Mouse (Mus musculus) natural killer cell, adult 2 months (primary cell): ENCODE measurements around the gene Tbxa2r.

Experiments
- DNase-seq, 2 experiments: peaks; one replicate each; pipeline ENCODE4 v3.0.0; 2022; ENCODE audit warnings: low spot score in 2 of 2

The Tbxa2r gene

DNA sequence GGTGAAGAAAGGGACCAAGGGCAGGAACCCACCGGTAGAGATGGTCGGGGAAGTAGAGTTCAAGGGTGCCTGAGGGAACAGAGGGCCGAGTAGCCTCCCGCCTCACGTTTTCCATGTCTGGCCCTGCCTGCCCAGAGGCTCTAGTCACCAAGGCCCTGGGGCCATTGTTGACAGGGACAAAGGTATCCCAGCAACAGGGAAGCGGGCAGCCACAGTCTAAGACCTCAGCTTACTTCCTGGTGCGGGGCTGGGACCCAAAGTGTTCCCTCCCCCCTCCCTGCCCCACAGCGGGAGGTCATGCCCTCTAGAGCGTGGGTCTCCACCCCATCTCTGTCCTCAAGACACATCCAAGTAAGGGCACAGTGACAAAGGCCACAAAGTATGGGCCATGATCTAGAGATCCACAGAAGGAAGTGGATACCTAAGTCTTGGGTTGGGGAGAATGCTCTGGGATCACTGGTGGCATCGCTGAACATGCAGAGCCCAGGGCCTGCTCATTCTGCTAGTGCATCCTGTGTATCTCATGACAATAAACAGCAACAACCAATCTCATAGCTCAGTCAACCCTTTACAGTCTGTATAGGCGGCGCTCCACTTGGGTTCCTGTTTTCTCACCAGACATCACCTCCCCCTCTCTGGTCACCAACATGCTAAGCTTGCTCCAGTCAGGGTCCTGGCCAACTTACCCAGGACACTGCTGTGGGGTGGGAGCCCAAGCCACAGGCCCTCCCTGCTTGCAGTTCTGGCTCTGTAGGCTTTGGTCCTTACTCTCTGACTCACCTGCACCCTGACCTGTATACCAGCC lies 37.3 kb downstream of the Tbxa2r start, which contains the start of gene 4930404N11Rik:
TSS of gene 4930404N11Rik (minus strand) at position 145 of the 805 bp plus-strand sequence.
- no peak for DNase-seq

DNA sequence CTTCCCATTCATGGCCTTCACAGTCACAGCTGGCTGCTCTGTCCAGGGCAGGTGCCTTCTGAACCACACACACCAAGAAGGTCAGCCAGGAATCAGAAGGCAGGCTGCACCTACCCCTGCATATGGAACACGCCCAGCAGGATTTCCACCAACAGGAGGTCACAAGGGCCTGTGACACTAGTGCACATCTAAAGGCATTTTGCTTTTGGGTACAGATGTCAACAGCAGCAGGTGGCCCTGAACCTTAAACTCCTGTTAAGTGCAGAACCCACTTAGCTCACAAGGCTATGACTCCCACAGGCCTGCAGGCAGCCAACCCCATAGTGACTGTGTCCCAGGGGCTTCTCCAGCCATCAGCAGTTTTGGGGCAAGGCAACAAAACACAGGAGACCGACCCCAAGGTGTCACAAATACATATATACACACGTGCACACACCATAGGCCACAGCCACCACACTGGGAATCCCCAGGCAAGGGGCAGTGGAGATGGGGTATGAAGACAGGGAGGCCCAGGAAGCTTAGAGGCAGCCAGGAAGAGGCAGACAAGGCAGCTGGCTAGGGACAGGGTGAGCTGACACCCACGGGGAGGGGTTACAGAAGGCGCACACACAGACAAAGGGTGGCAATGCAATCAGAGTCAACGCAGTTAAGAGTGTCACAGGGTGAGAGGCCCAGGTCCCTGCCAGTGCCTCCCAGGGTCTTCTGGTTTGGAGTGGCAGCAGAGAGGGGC lies 38.1 kb downstream of the Tbxa2r start:
- DNase-seq: no peak

DNA sequence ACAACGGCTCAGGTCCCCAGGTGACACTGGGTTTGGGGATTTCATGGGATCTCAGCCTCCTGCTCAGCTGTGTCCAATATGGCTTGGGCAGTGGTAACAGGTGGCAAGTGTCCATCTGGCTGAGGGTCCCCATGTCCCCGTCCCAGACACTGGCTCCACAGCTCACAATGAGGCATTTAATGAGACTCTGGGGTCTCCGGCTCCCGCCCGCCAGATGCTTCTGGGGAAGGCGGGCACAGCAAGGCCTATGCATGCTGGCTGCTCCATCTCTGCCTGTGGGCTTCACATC lies 38.6 kb downstream of the Tbxa2r start:
- no peak for DNase-seq

DNA sequence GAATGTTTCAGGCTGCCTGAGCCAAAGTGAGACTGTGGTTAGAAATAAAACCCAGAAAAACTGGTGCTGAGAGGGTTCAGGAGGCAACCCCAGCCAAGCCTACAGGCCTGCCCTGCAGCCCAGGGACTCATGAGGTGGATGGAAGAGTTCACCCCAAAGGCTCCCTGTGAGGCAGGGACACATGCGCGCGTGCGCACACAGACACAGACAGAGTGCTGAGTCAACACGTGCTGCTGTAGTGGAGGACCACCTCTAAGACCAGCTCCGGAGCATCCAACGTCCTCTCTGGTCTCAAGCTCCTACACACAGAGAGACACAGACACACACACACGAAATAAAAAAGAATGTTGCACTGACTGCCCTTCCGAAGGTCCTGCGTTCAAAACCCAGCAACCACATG lies 46.8 kb downstream of the Tbxa2r start:
- DNase-seq: no peak

DNA sequence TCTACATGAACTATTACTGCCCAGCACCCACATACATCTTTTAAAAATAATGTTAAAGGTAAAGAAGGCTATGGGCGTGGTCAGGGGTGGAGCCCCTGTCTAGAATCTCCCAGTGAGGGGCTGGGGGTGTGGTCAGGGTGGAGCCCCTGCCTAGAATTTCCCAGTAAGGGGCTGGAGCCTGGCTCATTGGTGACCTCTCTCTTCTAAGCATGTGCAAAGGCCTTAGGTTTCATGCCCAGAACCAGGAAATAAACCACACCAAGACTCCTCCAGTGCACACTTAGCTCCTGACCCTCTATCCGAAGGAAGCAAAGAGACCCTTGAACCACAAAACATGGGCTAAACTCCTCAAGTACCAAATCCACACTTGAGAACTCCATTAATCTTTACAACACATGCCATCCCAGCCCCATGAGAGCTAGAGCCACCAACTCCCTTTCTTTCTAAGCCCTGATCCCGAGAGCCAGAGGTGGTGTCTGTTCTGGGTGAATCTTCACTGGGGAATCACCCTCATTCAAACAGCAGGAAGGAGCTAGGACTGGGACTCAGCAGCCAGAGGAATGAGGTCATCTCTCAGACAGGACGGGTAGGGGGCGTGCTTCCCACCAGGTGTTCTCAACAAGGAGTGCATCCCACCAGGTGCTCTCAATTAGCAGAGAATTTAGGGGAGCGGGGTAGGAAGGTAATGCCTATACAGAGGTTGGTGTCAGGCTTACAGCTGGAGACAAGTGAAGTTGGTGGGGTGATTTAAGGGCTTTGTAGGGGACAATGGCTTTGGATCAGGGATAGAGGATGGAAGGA lies 48.2 kb downstream of the Tbxa2r start:
- DNase-seq: no peak

DNA sequence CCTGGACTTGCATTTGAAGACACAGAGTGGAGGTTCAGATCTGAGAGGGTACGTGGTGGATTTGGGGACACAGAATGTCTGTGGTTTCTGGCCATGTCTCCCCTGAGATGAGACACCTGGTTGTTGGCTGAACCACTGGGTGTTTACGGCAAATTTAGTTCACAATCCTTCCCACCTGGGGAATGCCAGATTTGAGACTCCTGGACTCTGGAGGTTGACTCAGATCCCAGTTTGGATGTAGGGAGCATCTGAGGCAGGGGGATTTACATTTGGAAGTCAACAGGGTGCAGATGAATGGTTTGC lies 48.8 kb downstream of the Tbxa2r start:
- DNase-seq: no peak

DNA sequence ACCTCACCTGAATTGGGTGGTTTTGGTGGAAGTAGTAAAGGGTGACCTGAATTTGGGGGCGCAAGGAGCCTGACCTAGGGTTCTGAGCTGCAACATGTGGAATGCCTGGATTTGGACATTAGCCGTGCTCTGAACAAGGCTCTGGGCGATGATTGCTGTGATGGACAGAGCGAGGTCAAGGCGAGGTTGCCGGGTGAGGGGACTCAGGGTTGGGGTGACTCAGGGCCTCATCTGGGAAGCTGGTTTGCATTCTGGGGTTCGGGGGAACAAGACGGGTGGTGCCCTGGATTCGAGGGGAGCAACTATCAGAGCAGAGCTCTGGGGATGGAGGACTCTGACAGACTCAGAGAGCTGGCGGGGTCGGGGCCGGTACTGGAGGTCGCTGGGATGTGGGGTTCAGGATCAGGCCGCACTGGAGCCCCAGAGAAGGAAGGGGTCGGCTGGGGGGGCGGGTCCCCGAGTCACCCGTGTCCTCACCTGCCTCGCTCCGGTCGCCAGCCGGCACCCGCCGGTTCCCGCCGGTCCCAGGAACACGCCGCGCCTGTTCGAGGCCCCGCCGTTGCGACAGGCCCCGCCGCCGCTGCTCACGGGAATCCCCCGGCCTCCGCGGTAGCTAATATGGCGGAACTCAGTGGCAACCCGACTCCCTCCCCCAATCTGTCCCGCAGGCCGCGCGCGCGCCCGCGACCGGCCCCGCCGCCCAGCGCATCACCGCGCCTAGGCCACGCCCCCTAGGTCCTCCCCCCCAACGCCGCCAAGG lies 49.4 kb downstream of the Tbxa2r start, which contains the start of gene Fzr1:
TSS of gene Fzr1 (minus strand) at position 724 of the 760 bp plus-strand sequence.
- no peak for DNase-seq

DNA sequence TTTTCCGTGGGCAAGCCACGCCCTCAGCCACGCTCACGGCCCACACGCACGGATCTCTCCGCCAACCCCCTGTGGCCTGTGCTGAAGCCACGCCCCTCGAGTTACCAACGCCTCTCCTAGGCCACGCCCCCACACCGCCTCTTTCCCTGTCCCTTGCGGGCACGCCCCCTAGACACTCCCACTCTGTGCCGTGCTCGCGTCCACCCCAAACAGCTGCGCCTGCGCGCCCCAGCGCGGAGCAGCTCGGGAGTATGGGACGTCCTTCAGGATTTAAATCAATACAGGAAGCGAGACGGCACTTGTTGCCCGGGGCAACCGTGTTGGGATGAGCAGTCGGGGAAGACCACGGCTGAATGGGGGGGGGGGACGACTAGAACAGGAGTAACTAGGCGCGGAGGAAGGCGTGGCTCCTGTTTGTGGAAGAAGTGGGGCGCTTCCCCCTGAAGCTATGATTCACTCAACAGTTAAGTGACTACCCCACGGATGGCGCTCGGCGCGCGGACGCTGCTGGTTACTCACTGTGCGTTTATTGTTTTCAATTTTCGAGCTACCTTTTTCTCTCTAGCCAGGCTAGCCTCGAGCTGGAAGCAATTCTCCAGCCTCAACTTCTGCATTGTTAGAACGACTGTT lies 50.1 kb downstream of the Tbxa2r start:
- peak; percentile 100 for DNase-seq

DNA sequence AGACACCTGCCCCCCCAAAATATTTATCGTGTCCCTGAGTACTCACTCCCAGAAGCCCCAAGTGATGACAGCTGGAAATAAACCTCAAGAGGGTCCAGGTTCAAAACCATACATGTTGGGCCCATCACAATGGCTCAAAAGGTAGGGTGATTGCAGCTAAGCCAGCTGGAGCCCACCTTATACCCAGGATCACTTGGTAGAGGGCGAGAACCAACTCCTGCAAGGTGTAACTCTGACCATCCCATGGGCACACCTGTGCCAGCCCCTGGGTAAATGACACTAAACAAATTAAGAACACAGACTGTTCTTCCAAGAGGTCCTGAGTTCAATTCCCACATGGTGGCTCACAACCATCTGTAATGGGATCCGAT lies 50.6 kb downstream of the Tbxa2r start:
- no peak for DNase-seq

DNA sequence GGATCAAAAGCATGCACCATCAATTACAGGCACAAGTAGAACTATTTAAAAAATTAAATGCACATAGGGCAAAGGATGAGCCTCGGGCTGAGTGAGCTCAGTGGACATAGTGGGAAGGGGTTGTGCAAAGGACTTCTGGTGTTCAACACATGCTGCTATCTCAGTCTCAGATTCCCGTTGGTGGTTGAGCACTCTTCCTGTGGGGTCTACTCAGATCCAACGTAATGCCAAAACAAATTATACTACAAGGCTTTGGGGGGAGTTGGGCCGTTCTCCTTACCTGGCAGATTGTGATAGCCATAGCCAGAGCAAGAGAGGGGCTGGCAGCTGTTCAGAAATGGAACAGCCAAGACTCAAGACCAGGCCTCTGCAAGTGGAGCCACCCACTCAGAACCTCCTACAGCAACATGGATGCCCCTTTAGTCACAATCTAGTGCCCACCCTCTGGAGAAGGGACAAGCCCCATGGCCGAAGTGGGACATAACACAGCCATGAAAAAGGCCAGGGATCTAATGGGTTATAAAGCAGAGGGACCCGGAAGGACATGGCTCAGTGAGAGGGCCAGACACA lies 51.4 kb downstream of the Tbxa2r start:
- DNase-seq: no peak

DNA sequence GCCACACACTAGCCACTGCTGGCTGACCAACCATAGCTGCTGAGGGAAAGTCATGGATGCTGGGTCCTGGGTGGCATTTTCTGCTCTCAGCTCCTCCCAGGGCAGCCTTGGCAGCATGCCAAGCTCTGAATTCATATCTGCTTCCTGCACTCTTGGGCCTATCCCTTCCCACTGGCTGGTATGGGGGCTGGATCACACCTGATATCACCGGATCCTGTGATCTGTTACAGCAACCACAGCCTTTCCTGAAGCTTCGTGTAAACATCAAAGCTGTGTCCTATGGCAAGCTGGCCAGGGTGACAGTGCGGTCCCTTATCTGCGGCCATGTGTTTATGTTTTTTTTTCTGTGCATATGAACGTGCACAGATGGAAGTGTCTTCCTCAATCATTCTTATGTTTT lies 53.5 kb downstream of the Tbxa2r start:
- DNase-seq: no peak

DNA sequence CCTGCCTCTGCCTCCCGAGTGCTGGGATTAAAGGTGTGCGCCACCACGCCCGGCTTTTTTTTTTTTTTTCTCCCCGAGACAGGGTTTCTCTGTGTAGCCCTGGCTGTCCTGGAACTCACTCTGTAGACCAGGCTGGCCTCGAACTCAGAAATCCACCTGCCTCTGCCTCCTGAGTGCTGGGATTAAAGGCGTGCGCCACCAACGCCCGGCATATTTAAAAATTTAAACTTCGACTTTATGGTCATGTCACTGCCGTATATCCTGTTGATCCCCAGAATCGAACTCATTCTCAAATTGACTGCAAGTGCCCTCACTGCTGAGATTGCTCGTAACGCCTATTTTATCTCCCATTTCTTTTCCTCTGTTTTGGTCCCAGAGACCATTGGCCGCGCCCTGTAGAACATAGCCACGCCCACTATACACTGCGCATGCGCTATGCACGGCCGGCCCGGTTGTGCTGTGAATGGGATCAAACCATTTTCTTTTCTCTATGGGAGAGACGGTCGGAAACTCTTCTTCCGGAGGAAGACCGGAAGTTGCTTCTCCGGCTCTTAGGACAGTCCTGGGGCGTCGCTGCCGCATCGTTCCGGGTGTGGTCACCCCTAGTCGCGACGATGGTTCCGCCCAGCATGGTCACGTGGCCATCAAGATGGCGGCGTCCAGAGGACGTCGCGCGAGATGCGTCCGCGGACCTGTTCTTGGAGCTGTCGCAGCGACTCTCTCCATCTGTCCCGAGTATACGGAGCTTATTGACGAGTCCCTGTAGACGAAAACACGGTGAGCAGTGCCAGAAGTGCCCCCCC lies 55.5 kb downstream of the Tbxa2r start, which contains the start of the genes Dohh and Gm48551:
TSS of gene Dohh (plus strand) at position 627 of the 803 bp plus-strand sequence.
TSS of gene Gm48551 (plus strand) at position 665 of the 803 bp plus-strand sequence.
- DNase-seq: peak; percentile 97

DNA sequence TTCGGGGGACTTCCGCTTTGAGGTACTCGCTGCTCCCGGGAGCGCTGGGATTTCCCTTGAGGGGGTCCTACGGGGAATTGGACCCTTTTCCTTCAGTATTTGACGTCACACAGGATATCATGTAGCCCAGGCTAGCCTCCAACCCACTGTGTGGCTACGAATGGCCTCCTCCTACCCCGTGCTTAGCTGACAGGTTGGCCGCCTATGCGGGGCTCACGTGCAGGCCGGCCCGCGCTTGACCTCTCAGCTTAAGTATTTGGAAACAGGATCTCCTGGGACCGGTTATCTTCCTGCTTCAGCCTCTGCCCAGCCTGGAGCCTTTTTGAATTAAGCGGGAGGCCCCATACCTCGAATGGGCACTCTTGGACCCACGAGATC lies 56.1 kb downstream of the Tbxa2r start:
- DNase-seq: no peak
